Mouse (Mus musculus) intestine, embryonic 16.5 days (tissue): Measurements from ENCODE around the gene Acot4. TPM values are rescaled to one million over a fixed set of nuclear protein-coding genes. Genes with fewer than 3 reads are reported as not detected.
"Not testable (repeated sequence)": the region's sequence is repeated elsewhere in the genome, so short reads cannot be mapped to it uniquely, and the experiment has no call there.

Experiments used
- ATAC-seq: fragments of 200-750 bp; cut with Nextera tagmentation; 2 replicates; pipeline ENCODE4 v1.8.0; 2017; ENCODE audit warnings: moderate TSS enrichment, moderate library complexity
- H3K27ac ChIP-seq: fragments of 300-500 bp; sonication (generic); 2 replicates; pipeline ENCODE4 v1.5.1; 2014; ENCODE audit warnings: mild to moderate bottlenecking, low read length
- H3K27me3 ChIP-seq: fragments of 300-500 bp; sonication (generic); replicated peaks from 2 replicates; pipeline ENCODE4 v1.6.1; 2014; ENCODE audit warnings: low read length, control low read depth, mixed read lengths; ENCODE audit not compliant: control insufficient read depth, insufficient read depth
- H3K36me3 ChIP-seq: fragments of 300-500 bp; sonication (generic); 2 replicates; pipeline ENCODE4 v1.6.1; 2014; ENCODE audit warnings: low read length, control low read depth; ENCODE audit not compliant: control insufficient read depth, insufficient read depth
- H3K4me1 ChIP-seq: fragments of 300-500 bp; sonication (generic); 2 replicates; pipeline ENCODE4 v1.6.1; 2014; ENCODE audit warnings: low read length, control low read depth, mixed read lengths; ENCODE audit not compliant: control insufficient read depth, insufficient read depth
- H3K4me2 ChIP-seq: fragments of 300-500 bp; sonication (generic); 2 replicates; pipeline ENCODE4 v1.6.1; 2014; ENCODE audit warnings: low read depth, low read length, control low read depth
- H3K4me3 ChIP-seq: fragments of 300-500 bp; sonication (generic); 2 replicates; pipeline ENCODE4 v1.5.1; 2014; ENCODE audit warnings: mild to moderate bottlenecking, low read length
- H3K9ac ChIP-seq: fragments of 300-500 bp; sonication (generic); 2 replicates; pipeline ENCODE4 v1.6.1; 2014; ENCODE audit warnings: low read depth, low read length
- H3K9me3 ChIP-seq: fragments of 300-500 bp; sonication (generic); 2 replicates; pipeline ENCODE4 v1.6.1; 2016; ENCODE audit warnings: low read length, control low read depth; ENCODE audit not compliant: control insufficient read depth
- WGBS: fragments of 180-500 bp; shearing (Covaris S2); extraction: QIAGEN DNeasy Blood & Tissue Kit; methylation state at CpG from one replicate; pipeline ENCODE4 v1.1.7; 2014; 5-methylcytosine and 5-hydroxymethylcytosine counted together
- polyA plus RNA-seq: library from polyadenylated mRNA; unstranded; fragments of >200 nt; fragmentation: Nextera tagmentation; extraction: Ambion mirVana; gene quantifications from 2 replicates; pipeline ENCODE4 v1.2.1, GENCODE M21; 2015

Gene Acot4
- polyA plus RNA-seq, 1 experiment from 2014 or later, result 12.9 TPM

- H3K4me3 ChIP-seq, result no peak overlapping the region
- H3K9ac ChIP-seq, result no peak overlapping the region
- no peaks in the 10 kb centered on the region for H3K27me3 ChIP-seq
- H3K9me3 ChIP-seq, result peaks cover 3% of the 10 kb centered on the region; the same call in 1 of the 2 replicates
- WGBS, result 75% methylated on average over 5 of the region's 5 CpGs
- no peak for ATAC-seq
- H3K4me1 ChIP-seq, result no peaks in the 10 kb centered on the region
- no peaks in the 10 kb centered on the region for H3K36me3 ChIP-seq
- H3K27ac ChIP-seq, result no peak overlapping the region
- no peak overlapping the region for H3K4me2 ChIP-seq
Measured at GRCm38 (mm10) chr12:84063228-84063627, 25.0 kb downstream of the Acot4 start.

- Histone ChIP-seq H3K27me3 (no peaks in the 10 kb centered on the region), H3K36me3 (no peaks in the 10 kb centered on the region), H3K4me2 (no peak overlapping the region), H3K27ac (no peak overlapping the region), H3K9me3 (peaks cover 3% of the 10 kb centered on the region; the same call in 1 of the 2 replicates), H3K4me3 (no peak overlapping the region), H3K9ac (no peak overlapping the region), H3K4me1 (no peaks in the 10 kb centered on the region)
- ATAC-seq, result no peak
- 61% methylated on average over 2 of the region's 2 CpGs for WGBS
Measured at GRCm38 (mm10) chr12:84063833-84064232, 25.7 kb downstream of the Acot4 start.

GRCm38 (mm10) chr12:84064621-84065020 lies 26.4 kb downstream of the Acot4 start:
- Histone ChIP-seq H3K4me1 (no peaks in the 10 kb centered on the region), H3K9ac (no peak overlapping the region), H3K36me3 (no peaks in the 10 kb centered on the region), H3K27ac (no peak overlapping the region), H3K27me3 (no peaks in the 10 kb centered on the region), H3K4me3 (no peak overlapping the region), H3K9me3 (peaks cover 3% of the 10 kb centered on the region; the same call in 1 of the 2 replicates), H3K4me2 (no peak overlapping the region)
- no peak for ATAC-seq
- 73% methylated on average over 8 of the region's 8 CpGs for WGBS

- Histone ChIP-seq H3K4me2 (no peak overlapping the region), H3K36me3 (no peaks in the 10 kb centered on the region), H3K4me3 (no peak overlapping the region), H3K27me3 (no peaks in the 10 kb centered on the region), H3K9me3 (peaks cover 3% of the 10 kb centered on the region; the same call in 1 of the 2 replicates), H3K9ac (no peak overlapping the region), H3K4me1 (no peaks in the 10 kb centered on the region), H3K27ac (no peak overlapping the region)
- 78% methylated on average over 4 of the region's 4 CpGs for WGBS
- ATAC-seq, result no peak
Measured at GRCm38 (mm10) chr12:84067752-84068151, 29.6 kb downstream of the Acot4 start.

- no peak for ATAC-seq
- no peaks in the 10 kb centered on the region for H3K4me1 ChIP-seq
- 69% methylated on average over 8 of the region's 8 CpGs for WGBS
- no peak overlapping the region for H3K9ac ChIP-seq
- H3K9me3 ChIP-seq, result no peaks in the 10 kb centered on the region
- no peak overlapping the region for H3K4me2 ChIP-seq
- H3K27ac ChIP-seq, result no peak overlapping the region
- H3K36me3 ChIP-seq, result no peaks in the 10 kb centered on the region
- no peaks in the 10 kb centered on the region for H3K27me3 ChIP-seq
- no peak overlapping the region for H3K4me3 ChIP-seq
Measured at GRCm38 (mm10) chr12:84068296-84068695, 30.1 kb downstream of the Acot4 start.

GRCm38 (mm10) chr12:84068986-84069385 lies 30.8 kb downstream of the Acot4 start, which contains the start of gene Acot5:
TSS of gene Acot5 (plus strand) at chr12:84069325.
- H3K36me3 ChIP-seq, result no peaks in the 10 kb centered on the region
- peak within 1 kb of the TSS; percentile 81 for H3K4me2 ChIP-seq
- H3K9me3 ChIP-seq, result no peaks in the 10 kb centered on the region
- peak within 1 kb of the TSS; percentile 47 for H3K4me3 ChIP-seq
- WGBS, result 43% methylated on average over 9 of the region's 9 CpGs
- H3K27me3 ChIP-seq, result no peaks in the 10 kb centered on the region
- peak; percentile 62; the same call in 1 of the 2 replicates for ATAC-seq
- H3K4me1 ChIP-seq, result no peaks in the 10 kb centered on the region
- H3K27ac ChIP-seq, result no peak within 1 kb of the TSS
- H3K9ac ChIP-seq, result peak within 1 kb of the TSS; percentile 61

GRCm38 (mm10) chr12:84069582-84069981 lies 31.4 kb downstream of the Acot4 start:
- not testable (repeated sequence) for H3K27me3 ChIP-seq, H3K27ac ChIP-seq, H3K4me1 ChIP-seq, H3K36me3 ChIP-seq, H3K9me3 ChIP-seq
- peak overlapping the region; percentile 61 for H3K9ac ChIP-seq
- H3K4me2 ChIP-seq, result peak overlapping the region; percentile 81
- H3K4me3 ChIP-seq, result peak overlapping the region; percentile 47
- ATAC-seq, result peak; percentile 23; the same call in 1 of the 2 replicates
- 3% methylated on average over 39 of the region's 52 CpGs for WGBS

- H3K4me3 ChIP-seq, result no peak overlapping the region
- no peaks in the 10 kb centered on the region for H3K27me3 ChIP-seq
- no peak overlapping the region for H3K27ac ChIP-seq
- no peaks in the 10 kb centered on the region for H3K9me3 ChIP-seq
- 91% methylated on average over 2 of the region's 2 CpGs for WGBS
- ATAC-seq, result no peak
- no peaks in the 10 kb centered on the region for H3K4me1 ChIP-seq
- H3K4me2 ChIP-seq, result no peak overlapping the region
- no peaks in the 10 kb centered on the region for H3K36me3 ChIP-seq
- H3K9ac ChIP-seq, result no peak overlapping the region
Measured at GRCm38 (mm10) chr12:84071696-84072095, 33.5 kb downstream of the Acot4 start.

GRCm38 (mm10) chr12:84077371-84077990 lies 39.3 kb downstream of the Acot4 start:
- Histone ChIP-seq H3K4me1 (no peaks in the 10 kb centered on the region), H3K9ac (no peak overlapping the region), H3K4me2 (no peak overlapping the region), H3K27me3 (no peaks in the 10 kb centered on the region), H3K36me3 (no peaks in the 10 kb centered on the region), H3K27ac (no peak overlapping the region), H3K4me3 (no peak overlapping the region), H3K9me3 (no peaks in the 10 kb centered on the region)
- WGBS, result 83% methylated on average over 4 of the region's 4 CpGs
- no peak for ATAC-seq

GRCm38 (mm10) chr12:84083842-84084241 lies 45.7 kb downstream of the Acot4 start:
- H3K36me3 ChIP-seq, result no peaks in the 10 kb centered on the region
- no peak overlapping the region for H3K9ac ChIP-seq
- H3K9me3 ChIP-seq, result 0 out of 2 replicates have a peak, but pooled peaks cover 3% of the 10 kb centered on the region
- WGBS, result 71% methylated on average over 2 of the region's 2 CpGs
- no peaks in the 10 kb centered on the region for H3K27me3 ChIP-seq
- H3K4me2 ChIP-seq, result no peak overlapping the region
- no peaks in the 10 kb centered on the region for H3K4me1 ChIP-seq
- H3K27ac ChIP-seq, result peak overlapping the region; percentile 77
- peak; percentile 29; the same call in 1 of the 2 replicates for ATAC-seq
- H3K4me3 ChIP-seq, result no peak overlapping the region
